Mouse (Mus musculus): ENCODE data around the gene Art3.
A peak's percentile ranks its signal among the peaks of the same experiment; 100 is the strongest.

Gene Art3

DNA sequence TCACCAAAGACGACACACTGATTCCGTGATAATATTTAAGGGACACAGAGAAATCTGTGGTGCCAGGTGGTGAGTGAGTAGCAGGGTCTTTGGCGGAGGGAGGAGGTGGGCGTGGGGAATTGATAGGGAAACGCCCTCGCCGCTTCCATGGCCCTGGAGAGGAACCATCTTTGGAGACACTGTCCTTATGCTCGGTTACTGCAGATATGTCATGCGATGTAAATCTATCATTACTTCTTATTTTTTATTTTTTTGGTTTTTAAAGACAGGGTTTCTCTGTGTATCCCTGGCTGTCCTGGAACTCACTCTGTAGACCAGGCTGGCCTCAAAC is 50.7 kb downstream of the Art3 start:
- DNase-seq, result no peak

- DNase-seq, result no peak
Measured at GRCm38 (mm10) chr5:92383747-92384146, 52.1 kb downstream of the Art3 start.

DNA sequence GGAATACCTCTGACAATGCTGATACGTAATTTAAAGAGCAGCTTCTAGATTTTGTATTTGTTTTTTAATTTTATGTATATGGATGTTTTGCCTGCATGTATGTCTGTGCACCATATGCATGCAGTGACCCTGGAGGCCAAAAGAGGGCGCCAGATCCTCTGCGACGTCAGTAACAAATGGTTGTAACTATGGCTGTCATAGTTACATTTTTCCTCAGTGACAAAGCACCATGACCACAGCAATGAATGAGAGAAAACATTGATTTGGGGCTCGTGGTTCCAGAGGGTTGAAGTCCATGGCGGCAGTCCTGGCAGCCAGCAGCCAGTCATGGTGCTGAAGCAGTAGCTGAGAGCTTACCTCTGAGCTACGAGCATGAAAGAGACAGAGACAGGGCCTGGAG is 53.2 kb downstream of the Art3 start:
- no peak for DNase-seq

DNA sequence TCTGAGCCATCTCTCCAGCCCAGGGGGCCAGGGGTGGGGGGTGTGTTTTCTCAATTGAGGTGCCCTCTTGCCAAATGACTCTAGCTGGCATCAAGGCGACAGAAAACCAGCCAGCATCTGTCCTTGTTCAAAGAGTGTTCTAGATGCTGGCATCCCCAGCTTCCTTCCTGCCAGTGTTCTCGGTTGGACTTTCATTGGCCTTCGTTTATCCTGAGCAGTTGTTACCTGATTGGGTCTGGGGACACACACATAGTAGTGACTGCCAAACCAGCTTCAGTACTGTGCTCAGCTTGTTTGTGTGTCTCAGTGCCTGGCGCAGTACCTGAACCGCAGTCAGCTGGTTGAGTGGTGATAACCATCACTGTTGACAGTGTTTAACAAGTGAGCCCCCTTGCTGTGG is 54.5 kb downstream of the Art3 start:
- DNase-seq, result no peak

- DNase-seq, result no peak
Measured at GRCm38 (mm10) chr5:92386643-92387042, 55.0 kb downstream of the Art3 start.

- no peak for DNase-seq
Measured at GRCm38 (mm10) chr5:92387433-92387832, 55.8 kb downstream of the Art3 start.

GRCm38 (mm10) chr5:92389977-92390376 is 58.4 kb downstream of the Art3 start:
- no peak for DNase-seq

- peak; percentile 22 for DNase-seq
Measured at GRCm38 (mm10) chr5:92390615-92391014, 59.0 kb downstream of the Art3 start.

GRCm38 (mm10) chr5:92392542-92392941 is 60.9 kb downstream of the Art3 start:
- DNase-seq, result no peak

GRCm38 (mm10) chr5:92393863-92394262 is 62.2 kb downstream of the Art3 start:
- DNase-seq, result no peak

DNA sequence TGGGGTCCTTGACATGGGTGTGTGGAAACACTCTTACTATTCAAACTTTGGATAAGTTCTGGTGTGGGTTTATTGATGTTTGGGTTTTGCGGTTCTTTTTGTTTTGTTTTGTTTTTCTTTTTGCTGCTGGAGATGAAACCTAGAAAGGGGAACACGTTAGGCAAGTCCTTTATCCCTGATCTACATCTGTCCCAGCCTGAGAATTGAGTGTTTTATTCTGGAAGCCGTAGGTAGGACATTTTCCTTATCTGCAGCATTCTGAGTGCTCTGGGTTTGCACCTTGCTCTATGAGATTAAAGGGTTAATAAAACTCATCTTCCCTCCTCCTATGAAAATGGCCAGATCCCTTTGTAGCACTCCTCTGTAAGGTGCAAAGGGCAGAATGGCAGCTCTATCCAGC is 64.1 kb downstream of the Art3 start:
- no peak for DNase-seq

DNA sequence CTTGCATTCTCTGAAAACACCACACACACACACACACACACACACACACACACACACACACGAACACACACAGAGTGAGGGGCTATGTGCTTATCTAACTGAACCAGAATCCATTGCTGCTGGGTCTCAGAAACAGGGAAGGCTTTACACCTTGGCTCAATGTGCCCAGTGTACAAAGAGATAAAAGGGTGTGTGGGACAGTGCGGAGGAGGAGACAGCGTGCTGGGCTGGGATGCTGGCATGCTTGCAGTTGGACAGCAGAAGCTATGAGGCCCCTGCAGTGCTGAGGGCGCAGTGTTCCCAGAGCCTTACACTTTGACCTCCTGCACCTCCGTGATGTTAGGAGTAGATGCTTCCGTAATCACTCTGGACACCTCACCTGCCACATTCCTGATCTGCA is 64.8 kb downstream of the Art3 start:
- DNase-seq, result no peak

DNA sequence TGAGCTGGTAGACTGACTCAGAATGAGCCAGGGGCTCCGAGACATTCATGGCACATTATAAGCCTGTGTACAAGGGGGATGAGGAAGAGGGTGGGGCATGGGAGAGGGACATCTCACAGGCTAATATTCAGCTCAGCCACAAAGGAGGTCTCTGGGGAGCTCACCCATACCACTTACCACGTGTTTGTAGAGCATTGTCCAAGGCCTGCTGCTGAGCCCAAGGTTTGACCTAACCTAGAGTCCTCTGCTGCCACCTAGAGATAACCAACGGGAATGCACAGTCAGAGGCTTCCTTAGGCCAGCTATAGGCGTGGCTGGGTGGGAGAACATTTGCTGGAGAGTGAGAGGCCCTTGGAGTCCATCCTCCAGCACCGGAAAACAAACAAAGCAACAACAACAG is 66.5 kb downstream of the Art3 start:
- peak; percentile 45 for DNase-seq

DNA sequence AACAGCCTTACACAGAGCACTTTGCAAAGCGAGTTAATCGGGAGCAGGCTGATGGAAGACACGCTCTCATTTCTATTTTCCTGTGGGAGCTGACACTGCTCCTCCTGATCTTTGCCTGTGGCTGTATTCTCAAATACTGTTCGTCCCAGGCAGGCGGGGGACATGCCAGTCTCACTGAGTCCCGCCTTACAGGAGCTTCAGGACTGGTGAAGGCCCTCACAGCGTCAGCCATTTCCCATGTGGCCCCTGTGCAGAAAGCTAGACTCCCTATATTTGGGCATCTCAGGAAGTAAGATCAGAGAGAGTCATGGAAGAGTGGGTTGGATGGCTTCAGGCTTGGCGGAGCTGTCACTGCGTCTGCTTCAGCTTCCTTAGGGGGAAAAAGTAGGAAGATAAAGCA is 71.2 kb downstream of the Art3 start:
- DNase-seq, result no peak

DNA sequence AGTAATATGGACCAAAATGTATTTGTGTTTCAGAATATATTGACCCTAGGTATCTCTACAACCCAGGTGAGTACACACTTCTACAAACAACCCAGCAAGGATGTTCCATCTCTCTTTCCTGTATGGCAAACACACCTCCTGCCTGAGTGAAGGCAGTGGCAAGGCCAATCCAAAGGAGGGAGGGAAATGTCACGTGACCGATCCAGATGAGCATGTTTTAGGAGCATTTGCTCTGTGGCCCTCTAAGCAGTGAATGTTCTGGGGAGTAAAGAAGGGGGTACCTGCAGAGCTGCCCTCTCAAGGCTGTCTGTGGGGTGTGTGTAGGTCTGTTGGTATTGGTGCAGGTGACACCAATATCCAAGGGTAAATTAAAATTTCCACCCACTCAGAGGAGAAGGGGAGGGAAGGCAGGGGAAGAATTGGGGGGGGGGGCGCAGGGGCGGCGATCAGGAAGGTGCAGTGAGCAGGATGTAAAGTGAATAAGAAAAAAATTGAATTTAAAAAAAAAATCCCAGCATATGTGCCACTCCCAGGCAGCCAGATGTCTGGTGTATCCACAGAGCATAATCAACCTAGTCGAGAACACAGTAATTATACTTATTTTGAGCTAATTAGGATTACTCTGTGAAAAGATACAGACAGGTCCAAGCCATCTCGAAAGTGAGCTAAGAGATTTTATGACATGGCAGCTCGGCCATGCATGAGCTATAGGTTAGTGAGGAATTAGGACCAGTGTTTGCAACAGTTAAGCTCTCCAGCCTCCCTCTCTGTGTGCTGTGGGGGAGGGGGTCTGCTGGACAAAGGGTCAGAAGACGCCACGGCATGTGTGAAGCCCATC is 72.2 kb downstream of the Art3 start:
- DNase-seq, result no peak

- DNase-seq, result no peak
Measured at GRCm38 (mm10) chr5:92404400-92404678, 72.7 kb downstream of the Art3 start.

GRCm38 (mm10) chr5:92409361-92410155 is 77.9 kb downstream of the Art3 start:
- no peak for DNase-seq

GRCm38 (mm10) chr5:92410486-92410885 is 78.9 kb downstream of the Art3 start:
- no peak for DNase-seq

DNA sequence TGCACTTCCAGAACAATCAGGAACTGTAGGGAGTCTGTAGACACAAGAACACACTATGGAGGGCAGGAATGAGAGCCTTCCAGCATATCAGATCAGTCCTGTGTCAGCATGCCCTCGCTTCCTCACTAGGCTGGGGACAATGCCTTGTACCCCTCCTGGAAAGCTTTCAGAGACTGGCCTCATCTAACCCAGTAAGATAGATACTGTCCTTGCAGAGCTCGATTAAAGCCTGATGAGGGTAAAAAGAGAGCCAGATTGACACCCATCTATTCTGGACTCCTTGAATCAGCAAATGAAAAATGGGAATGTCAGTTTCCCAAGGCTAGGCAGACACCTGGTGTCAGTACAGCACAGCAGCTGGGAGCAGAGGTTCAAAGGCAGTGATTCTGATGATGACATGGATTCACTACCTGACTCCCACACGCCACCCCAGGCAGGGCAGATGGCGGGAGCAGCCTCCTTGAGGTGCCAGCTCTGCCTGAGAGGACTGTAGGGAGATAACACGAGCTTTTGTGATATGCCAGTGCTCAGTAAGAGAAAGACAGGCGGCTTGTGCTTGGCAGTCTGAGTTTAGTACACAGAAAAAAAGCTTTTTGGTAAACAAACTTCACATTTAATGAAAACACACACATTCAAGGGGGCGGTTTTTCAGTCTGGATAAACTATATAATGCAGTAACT is 80.0 kb downstream of the Art3 start:
- no peak for DNase-seq

- no peak for DNase-seq
Measured at GRCm38 (mm10) chr5:92413271-92413981, 81.8 kb downstream of the Art3 start.

DNA sequence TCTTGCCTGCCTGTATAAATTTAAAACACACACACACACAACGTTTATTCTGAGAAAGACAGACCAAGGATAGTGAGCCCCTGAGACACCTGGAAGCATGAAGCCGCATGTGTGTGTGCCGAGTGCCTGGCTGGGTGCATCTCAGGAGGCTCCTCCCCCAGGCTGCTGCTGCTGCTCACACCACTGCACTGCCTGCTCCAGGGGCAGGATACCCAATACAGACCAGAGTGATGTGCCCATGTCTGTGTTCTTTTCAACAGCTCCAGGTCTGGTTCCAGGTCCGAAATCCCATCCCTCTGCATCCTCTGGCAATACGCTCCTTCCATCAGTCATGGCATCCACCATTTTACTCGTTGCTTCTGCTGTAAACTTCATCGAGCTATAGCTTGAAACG is 82.4 kb downstream of the Art3 start:
- DNase-seq, result no peak

- no peak for DNase-seq
Measured at GRCm38 (mm10) chr5:92424126-92424525, 92.5 kb downstream of the Art3 start.

GRCm38 (mm10) chr5:92430723-92431122 is 99.1 kb downstream of the Art3 start:
- no peak for DNase-seq
